Mouse (Mus musculus): ENCODE measurements around the gene P4ha2. TPM values are rescaled to one million over a fixed set of nuclear protein-coding genes. Genes with fewer than 3 reads are reported as not detected.

Gene P4ha2
- polyA plus RNA-seq, 1 experiment from 2014 or later = 10.3 TPM

- H3K4me3 ChIP-seq = no peak overlapping the region
- H3K4me1 ChIP-seq = peaks cover 11% of the 10 kb centered on the region
- no peak overlapping the region for H3K9ac ChIP-seq
- WGBS (ENCODE audit: insufficient replicate concordance) = 69% methylated on average over 12 of the region's 12 CpGs
- H3K36me3 ChIP-seq = no peaks in the 10 kb centered on the region
- no peak overlapping the region for H3K4me2 ChIP-seq
- no peak overlapping the region for H3K27ac ChIP-seq
- H3K27me3 ChIP-seq (replicated peaks) = peaks cover 73% of the 10 kb centered on the region
- ATAC-seq = no peak
- no peaks in the 10 kb centered on the region for H3K9me3 ChIP-seq (replicated peaks)
These were observed 37.7 kb upstream of the P4ha2 start for GRCm38 (mm10) chr11:54062086-54062752.

- no peak overlapping the region for H3K4me3 ChIP-seq
- H3K9me3 ChIP-seq (replicated peaks) = no peaks in the 10 kb centered on the region
- H3K4me1 ChIP-seq = peaks cover 11% of the 10 kb centered on the region
- ATAC-seq = no peak
- no peak overlapping the region for H3K9ac ChIP-seq
- H3K27me3 ChIP-seq (replicated peaks) = peaks cover 74% of the 10 kb centered on the region
- no peaks in the 10 kb centered on the region for H3K36me3 ChIP-seq
- no peak overlapping the region for H3K4me2 ChIP-seq
- no peak overlapping the region for H3K27ac ChIP-seq
- WGBS (ENCODE audit: insufficient replicate concordance) = 72% methylated on average over 9 of the region's 9 CpGs
These were observed 37.0 kb upstream of the P4ha2 start for GRCm38 (mm10) chr11:54062753-54063471.

- ATAC-seq = no peak
- H3K4me1 ChIP-seq = peaks cover 11% of the 10 kb centered on the region
- WGBS (ENCODE audit: insufficient replicate concordance) = 80% methylated on average over 10 of the region's 10 CpGs
These were observed 36.5 kb upstream of the P4ha2 start for GRCm38 (mm10) chr11:54063472-54063775.

DNA sequence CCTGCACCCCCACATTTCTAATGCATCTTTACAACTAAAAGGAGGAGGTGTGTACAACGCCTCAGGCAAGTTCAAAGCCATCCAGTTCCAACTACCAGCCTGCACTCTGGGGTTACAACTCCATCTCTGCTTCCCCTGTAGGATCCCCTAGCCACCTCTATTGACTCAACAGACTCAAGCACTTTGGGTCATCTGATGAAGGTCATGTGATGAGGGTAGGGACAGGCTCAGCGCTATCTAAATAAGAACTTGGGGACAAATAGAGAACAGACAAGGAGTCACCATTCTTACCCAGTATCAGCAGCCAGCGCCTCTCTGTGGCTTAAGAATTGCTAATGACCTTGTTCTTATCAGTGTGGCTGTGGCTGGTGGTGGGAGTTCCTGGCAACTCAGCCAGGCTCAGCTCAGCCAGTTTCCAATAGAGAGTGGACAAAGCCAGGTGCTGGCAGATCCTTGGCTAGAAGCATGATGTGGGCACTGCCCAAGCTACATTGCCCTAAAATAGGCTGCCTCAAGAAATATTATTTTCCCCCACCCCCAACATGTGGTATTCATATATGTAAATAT lies 35.4 kb upstream of the P4ha2 start:
- no peak overlapping the region for H3K9ac ChIP-seq
- no peaks in the 10 kb centered on the region for H3K9me3 ChIP-seq (replicated peaks)
- WGBS (ENCODE audit: insufficient replicate concordance) = 29% methylated on average over 3 of the region's 3 CpGs
- H3K36me3 ChIP-seq = no peaks in the 10 kb centered on the region
- H3K4me1 ChIP-seq = peaks cover 11% of the 10 kb centered on the region
- ATAC-seq = no peak
- H3K4me2 ChIP-seq = no peak overlapping the region
- H3K27ac ChIP-seq = no peak overlapping the region
- H3K4me3 ChIP-seq = no peak overlapping the region
- peaks cover 76% of the 10 kb centered on the region for H3K27me3 ChIP-seq (replicated peaks)

More at GRCm38 (mm10) chr11:54063472-54063775, 36.5 kb upstream of the P4ha2 start:
- Histone ChIP-seq H3K27me3 (replicated peaks) (peaks cover 74% of the 10 kb centered on the region), H3K9ac (no peak overlapping the region), H3K9me3 (replicated peaks) (no peaks in the 10 kb centered on the region), H3K4me2 (no peak overlapping the region), H3K36me3 (no peaks in the 10 kb centered on the region), H3K4me3 (no peak overlapping the region), H3K27ac (no peak overlapping the region)

GRCm38 (mm10) chr11:54065106-54065914 lies 34.6 kb upstream of the P4ha2 start:
- peaks cover 11% of the 10 kb centered on the region for H3K4me1 ChIP-seq
- no peak overlapping the region for H3K4me2 ChIP-seq

DNA sequence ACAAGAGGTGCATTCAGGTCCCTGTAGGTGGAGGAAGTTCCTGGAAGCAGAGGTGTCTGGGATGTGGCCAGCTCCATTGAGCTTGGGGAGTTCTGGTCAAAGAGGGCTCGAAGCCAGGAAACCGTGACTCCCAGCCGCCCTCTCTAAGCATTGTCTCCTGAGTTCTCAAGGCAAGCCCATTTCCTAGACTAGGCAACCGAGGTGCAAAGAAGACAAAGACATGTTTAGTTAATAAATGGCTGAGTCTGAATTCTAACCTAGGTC lies 34.0 kb upstream of the P4ha2 start:
- WGBS (ENCODE audit: insufficient replicate concordance) = 75% methylated on average over 4 of the region's 4 CpGs
- Histone ChIP-seq H3K4me3 (no peak overlapping the region), H3K4me2 (no peak overlapping the region), H3K4me1 (peaks cover 11% of the 10 kb centered on the region), H3K27ac (no peak overlapping the region), H3K36me3 (no peaks in the 10 kb centered on the region), H3K9me3 (replicated peaks) (no peaks in the 10 kb centered on the region), H3K27me3 (replicated peaks) (peaks cover 78% of the 10 kb centered on the region), H3K9ac (no peak overlapping the region)
- no peak for ATAC-seq

More at GRCm38 (mm10) chr11:54065106-54065914, 34.6 kb upstream of the P4ha2 start:
- Histone ChIP-seq H3K36me3 (no peaks in the 10 kb centered on the region), H3K9ac (no peak overlapping the region), H3K27ac (no peak overlapping the region), H3K4me3 (no peak overlapping the region), H3K27me3 (replicated peaks) (peaks cover 77% of the 10 kb centered on the region), H3K9me3 (replicated peaks) (no peaks in the 10 kb centered on the region)
- WGBS (ENCODE audit: insufficient replicate concordance) = 61% methylated on average over 12 of the region's 12 CpGs
- ATAC-seq = no peak

GRCm38 (mm10) chr11:54066400-54066799 lies 33.5 kb upstream of the P4ha2 start:
- Histone ChIP-seq H3K9me3 (replicated peaks) (no peaks in the 10 kb centered on the region), H3K4me2 (no peak overlapping the region), H3K27me3 (replicated peaks) (peaks cover 84% of the 10 kb centered on the region), H3K36me3 (no peaks in the 10 kb centered on the region), H3K4me1 (peaks cover 11% of the 10 kb centered on the region), H3K4me3 (no peak overlapping the region), H3K9ac (no peak overlapping the region), H3K27ac (no peak overlapping the region)
- ATAC-seq = no peak
- WGBS (ENCODE audit: insufficient replicate concordance) = 55% methylated on average over 5 of the region's 5 CpGs

DNA sequence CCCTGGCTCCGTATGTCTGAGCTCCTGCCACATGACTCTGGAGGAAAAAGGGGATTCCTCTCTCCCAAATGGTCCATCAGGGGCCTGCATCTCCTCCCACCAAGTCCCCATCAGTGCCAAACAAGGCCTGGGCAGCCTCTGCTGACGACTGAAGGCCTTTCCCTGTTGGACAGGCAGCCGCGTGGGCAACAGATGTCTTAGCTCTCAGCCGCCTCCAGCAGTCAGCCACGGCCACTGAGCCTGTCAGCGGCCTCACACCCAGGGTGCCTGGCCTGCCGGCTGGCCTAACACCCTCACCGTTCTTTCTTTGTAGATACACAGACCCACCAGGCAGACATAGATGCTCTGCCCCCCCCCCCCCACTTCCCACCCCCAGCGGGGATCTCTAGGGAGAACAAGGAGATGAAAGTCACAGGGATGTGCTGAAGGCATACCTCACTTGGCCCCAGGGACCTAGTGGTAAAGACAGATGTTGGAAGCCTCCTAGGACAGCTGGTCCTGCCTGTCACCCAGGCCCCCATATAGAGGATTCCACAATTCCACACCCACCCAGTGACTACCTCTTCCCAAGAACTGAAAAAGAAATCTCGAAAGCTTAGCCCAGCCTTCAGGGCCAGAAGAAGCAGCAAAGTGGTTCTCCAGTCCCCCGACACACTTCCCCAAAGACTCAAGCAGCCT lies 32.4 kb upstream of the P4ha2 start:
- Histone ChIP-seq H3K36me3 (no peaks in the 10 kb centered on the region), H3K27me3 (replicated peaks) (peaks cover 86% of the 10 kb centered on the region), H3K4me3 (no peak overlapping the region), H3K9me3 (replicated peaks) (no peaks in the 10 kb centered on the region), H3K4me2 (0 out of 2 replicates have a peak overlapping the region, but pooled peaks have one; percentile 70), H3K27ac (no peak overlapping the region), H3K4me1 (peaks cover 11% of the 10 kb centered on the region), H3K9ac (no peak overlapping the region)
- WGBS (ENCODE audit: insufficient replicate concordance) = 37% methylated on average over 12 of the region's 12 CpGs
- no peak for ATAC-seq

GRCm38 (mm10) chr11:54067996-54068519 lies 31.8 kb upstream of the P4ha2 start:
- ATAC-seq = no peak

GRCm38 (mm10) chr11:54068520-54069371 lies 31.1 kb upstream of the P4ha2 start, which contains the start of gene Pdlim4:
Gene Pdlim4, minus strand, starts transcription at chr11:54069014.
- Histone ChIP-seq H3K4me3 (peak within 1 kb of the TSS; percentile 47), H3K27me3 (replicated peaks) (peaks cover 93% of the 10 kb centered on the region), H3K4me2 (peak within 1 kb of the TSS; percentile 70), H3K4me1 (peaks cover 11% of the 10 kb centered on the region), H3K9ac (peak within 1 kb of the TSS; percentile 42; the same call in 1 of the 2 replicates), H3K9me3 (replicated peaks) (no peaks in the 10 kb centered on the region), H3K27ac (no peak within 1 kb of the TSS), H3K36me3 (no peaks in the 10 kb centered on the region)
- no peak for ATAC-seq
- 2% methylated on average over 43 of the region's 61 CpGs for WGBS (ENCODE audit: insufficient replicate concordance)

More at GRCm38 (mm10) chr11:54067996-54068519, 31.8 kb upstream of the P4ha2 start:
- peaks cover 92% of the 10 kb centered on the region for H3K27me3 ChIP-seq (replicated peaks)
- H3K4me3 ChIP-seq = peak overlapping the region; percentile 47
- 13% methylated on average over 4 of the region's 4 CpGs for WGBS (ENCODE audit: insufficient replicate concordance)
- H3K9ac ChIP-seq = no peak overlapping the region
- H3K27ac ChIP-seq = no peak overlapping the region
- peak overlapping the region; percentile 70 for H3K4me2 ChIP-seq
- no peaks in the 10 kb centered on the region for H3K36me3 ChIP-seq
- peaks cover 11% of the 10 kb centered on the region for H3K4me1 ChIP-seq
- no peaks in the 10 kb centered on the region for H3K9me3 ChIP-seq (replicated peaks)

Measured in liver, embryonic 12.5 days (tissue).